Mouse (Mus musculus) NIH3T3 (cell line): ENCODE measurements at regions not wholly inside any gene's neighbourhood (a gene's known extent, or its start where the extent isn't known, plus 50 kb on each side); places are given as distances from the start of the nearest gene placed in this dataset.
A peak's percentile ranks its signal among the peaks of the same experiment; 100 is the strongest.
"Not testable (repeated sequence)": the region's sequence is repeated elsewhere in the genome, so short reads cannot be mapped to it uniquely, and the experiment has no call there.

Experiments
- DNase-seq: peaks from one replicate; pipeline ENCODE4 v3.0.0-alpha.2; 2012; ENCODE audit warnings: low read depth

DNA sequence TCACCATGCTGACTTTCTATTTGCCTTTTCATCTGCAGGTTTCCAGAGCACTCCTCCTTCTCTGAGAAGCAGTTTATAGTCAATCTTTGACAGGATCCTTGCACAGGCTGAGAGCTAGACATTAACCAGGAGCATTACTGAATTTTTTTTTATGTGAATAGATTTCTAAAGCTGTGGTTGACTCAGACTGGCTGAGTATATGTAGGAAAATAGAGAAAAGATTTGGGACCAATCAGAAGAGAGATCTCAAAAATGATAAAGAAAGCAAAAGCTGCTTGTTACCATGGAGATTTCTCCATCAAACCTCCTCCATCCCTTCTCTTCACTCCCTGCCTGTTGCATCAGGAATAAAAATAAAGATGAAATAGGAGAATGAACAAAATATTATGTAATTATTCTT is 731.2 kb upstream of the Ndn start:
- no peak for DNase-seq

DNA sequence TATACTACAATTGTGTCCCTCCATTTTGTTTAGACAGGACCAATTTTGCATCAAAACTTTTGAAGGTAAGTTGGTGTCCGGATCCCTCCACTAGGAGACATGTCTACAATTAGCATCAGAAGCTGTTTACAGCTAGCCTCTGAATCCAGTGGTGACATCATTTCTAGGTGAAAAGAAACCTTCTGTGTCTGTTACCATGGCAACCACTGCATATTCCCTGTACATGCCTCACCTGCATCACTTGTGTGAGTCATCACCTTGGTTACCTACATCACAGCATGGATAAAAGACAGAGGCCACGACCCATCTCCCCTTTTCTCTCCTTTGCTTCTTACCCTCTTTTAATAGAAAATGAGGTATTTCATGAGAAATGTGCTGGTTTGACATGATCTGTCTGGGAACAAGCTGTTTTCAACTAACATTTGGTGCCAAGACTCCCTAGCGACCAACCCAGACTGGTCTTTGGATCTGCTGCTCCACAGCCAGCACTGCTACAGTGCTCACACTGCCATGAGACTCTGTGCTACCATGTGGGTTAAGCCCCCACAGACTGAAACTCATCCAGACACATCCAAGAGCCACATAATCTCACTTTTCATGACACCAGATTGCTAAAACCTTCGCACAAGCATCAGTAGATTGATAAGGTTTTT is 701.4 kb upstream of the Ndn start:
- DNase-seq: no peak

DNA sequence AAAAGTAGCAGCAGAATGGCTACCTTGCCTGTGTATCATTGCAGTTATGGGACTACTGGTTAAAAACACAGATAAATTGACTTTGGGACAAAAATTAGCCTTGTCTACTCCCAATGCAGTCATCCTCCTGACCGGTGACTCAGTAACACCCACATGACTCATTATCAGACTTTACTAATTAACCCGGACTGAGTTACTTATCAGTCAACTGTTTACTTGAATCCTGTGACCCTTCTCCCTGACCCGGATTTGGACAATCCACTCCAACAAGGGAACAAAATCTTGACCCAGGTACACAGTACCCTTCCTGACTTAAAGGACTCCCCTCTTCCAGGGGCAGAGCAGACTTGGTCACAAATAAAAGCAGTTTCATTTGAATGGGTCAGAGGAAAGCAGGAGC is 688.3 kb upstream of the Ndn start:
- DNase-seq: no peak

DNA sequence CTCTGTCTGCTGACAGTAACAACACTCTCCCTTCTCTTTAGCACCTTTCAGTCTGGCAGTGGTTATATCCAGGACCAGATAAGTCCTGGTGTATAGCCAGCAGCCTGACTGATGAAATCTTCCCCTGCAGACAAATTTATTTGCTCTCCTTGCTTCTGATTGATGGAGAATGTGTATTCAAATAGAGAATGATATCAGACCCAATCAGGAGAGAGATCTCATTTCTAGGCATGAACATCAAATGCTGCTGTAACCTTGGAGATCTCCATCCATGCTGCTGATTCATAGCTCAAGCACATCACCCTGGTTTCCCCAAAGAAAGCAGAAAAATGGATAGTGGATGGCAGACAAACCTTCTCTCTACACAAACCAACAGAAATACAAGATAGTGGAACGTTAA is 663.3 kb upstream of the Ndn start:
- no peak for DNase-seq

DNA sequence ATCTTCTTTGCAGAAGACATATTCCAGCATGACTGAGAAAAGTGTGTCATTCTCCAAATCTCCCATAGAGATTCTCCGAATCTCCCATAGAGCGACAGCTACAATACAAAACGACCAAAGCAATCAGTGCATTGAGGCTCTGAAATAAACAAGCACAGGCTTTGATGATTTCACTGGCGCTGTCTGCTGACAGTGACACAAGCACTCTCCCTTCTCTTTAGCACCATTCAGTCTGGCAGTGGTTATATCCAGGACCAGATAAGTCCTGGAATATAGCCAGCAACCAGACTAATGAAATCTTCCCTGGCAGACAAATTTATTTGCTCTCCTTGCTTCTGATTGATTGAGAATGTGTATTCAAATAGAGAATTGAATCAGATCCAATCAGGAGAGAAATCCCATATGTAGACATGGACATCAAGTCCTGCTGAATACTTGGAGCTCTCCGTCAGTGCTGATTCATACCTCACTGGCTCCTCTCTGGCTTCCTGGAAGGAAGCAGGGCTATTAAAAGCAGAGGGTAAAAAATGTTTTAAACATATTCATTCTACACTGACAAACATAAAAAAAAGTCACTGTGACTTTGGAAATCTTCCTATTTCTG is 661.2 kb upstream of the Ndn start:
- DNase-seq: peak; percentile 51

DNA sequence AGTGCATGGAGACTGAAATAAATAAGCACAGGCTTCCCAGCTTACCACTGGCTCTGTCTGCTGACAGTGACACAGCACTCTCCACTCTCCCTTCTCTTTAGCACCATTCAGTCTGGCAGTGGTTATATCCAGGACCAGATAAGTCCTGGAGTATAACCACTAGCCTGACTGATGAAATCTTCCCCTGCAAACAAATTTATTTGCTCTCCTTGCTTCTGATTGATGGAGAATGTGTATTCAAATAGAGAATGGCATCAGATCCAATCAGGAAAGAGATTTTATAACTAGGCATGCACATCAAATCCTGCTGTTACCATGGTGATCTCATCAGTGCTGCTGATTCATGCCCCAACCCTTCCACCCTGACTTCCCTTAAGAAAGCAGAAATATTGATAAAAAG is 620.2 kb upstream of the Ndn start:
- peak; percentile 21 for DNase-seq

DNA sequence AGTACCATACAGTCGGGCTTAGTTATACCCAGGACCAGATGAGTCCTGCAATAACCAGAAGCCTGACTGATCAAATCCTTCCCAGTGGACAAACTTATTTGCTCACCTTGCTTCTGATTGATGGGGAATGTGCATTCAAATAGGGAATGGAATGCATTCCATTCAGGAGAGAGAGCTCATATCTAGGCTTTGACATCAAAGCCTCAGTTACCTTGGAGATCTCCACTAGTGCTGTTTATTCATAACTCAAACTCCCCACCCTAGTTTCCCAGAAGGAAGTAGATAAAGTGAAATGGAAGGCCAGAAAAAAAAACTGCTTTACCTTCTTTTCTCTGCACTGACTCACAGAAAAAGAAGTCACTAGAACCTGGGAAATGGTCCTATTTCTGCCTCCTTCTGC is 608.9 kb upstream of the Ndn start:
- DNase-seq: no peak

DNA sequence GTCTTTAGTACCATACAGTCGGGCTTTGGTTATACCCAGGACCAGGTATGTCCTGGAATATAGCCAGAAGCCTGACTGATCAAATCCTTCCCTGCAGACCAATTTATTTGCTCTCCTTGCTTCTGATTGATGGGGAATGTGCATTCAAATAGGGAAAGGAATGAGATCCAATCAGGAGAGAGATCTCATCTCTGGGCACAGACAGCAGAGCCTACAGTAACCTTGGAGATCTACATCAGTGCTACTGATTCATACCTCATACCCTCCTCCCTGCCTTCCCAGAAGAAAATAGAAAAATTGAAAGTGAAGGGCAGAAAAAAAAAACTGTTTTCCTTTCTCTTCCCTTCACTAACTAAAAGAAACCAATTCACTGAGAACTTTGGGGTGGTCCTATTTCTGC is 607.0 kb upstream of the Ndn start:
- not testable (repeated sequence) for DNase-seq

DNA sequence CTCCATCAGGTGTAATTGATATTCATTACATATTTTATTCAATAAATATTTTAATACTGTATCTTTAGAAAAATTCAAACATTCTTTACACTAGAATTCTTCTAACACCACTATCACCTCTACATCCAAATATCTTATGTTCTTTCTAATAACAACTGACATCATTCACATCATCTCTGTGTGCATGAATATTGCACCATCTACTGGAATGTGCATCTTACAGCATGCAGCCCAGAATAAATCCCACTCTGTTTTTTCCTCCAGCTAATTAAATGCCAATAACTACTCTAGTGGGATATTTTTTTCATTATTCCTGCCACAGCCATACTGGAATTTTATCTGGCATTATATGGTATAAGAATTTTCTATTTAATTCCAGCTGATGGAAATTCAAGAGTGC is 576.5 kb upstream of the Ndn start:
- DNase-seq: peak; percentile 15

DNA sequence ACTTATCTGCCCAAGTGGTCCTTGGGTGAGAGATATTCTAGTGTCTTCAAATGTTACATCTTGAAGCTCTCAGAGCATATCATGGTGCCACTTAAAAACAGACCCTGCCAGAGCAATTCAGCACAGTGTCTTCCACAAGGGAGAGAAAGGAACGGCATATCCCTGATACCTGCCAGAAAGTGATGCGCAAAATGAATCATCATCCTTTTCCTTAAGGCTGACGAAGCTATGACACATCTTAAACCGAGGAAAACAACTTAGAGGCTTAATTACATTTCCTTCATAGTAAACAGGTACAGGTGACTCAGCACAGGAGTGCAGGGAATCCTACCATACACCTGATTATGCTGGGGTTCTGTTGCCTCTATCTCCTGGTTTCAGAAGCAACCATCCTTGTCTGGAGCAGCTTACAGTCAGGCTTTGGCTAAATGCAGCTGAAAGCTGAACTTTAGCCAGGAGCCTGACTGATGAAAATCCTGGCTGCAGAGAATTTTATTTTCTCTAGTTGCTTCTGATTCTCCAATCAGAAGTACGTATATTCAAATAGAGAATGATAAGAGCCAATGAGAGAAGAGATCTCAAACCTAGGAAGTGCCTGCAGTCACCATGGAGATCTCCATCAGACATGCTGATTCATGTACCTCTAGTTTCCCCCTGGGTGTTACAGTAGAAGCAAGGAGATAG is 556.1 kb upstream of the Ndn start:
- DNase-seq: peak; percentile 64

DNA sequence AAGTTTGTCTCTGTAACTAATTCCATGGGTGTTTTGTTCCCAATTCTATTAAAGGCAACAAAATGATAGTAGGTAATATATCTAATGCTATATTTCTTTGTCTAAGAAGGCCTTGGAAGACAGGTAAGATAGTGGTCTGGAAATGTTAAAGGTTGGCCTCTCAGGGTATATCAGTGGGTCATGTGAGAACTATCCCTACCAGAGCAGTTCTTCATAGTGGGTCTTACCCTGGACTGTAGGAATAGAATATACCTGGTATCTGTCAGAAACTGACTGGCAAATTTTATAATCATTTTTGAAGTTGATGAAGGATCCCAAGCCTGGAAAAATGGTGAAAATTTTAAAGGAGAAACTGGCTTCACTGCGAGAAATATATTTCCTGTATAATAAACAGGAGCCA is 509.5 kb upstream of the Ndn start:
- no peak for DNase-seq

DNA sequence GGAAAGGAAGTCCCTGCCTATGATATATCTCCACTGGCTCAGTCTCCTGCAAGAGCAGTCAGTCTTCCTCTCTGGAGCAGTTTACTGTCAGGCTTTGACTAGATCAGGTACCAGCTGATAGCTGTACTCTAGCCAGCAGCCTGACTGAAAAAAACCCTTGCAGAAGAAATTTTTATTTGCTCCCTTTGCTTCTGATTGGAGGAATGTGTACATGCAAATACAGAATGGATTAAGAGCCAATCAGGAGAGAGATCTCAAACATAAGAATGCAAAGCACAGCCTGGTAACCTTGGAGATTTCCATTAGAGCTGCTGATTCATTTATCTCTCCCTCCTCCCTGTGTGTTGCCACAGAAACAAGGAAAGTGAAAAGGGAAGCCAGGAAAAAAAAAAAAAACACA is 509.1 kb upstream of the Ndn start:
- DNase-seq: peak; percentile 48

DNA sequence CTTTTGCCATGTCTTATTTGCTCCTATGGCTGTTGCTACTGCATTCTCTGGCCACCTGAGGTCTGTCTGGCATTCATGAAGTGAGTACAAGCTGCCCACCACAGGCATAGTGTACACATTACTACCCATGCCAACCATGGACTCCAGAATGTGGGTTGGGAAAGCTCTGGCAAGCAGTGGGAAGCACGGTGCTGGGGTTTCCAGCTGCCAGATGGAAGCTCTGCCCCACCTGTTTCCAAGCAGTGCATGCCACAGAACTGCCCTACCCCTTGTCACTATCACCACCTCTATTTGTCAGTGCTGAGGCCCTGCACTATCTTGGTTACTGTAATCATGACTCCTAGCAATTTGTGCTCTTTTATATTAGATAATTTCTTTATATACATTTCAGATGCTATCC is 494.4 kb upstream of the Ndn start:
- no peak for DNase-seq

DNA sequence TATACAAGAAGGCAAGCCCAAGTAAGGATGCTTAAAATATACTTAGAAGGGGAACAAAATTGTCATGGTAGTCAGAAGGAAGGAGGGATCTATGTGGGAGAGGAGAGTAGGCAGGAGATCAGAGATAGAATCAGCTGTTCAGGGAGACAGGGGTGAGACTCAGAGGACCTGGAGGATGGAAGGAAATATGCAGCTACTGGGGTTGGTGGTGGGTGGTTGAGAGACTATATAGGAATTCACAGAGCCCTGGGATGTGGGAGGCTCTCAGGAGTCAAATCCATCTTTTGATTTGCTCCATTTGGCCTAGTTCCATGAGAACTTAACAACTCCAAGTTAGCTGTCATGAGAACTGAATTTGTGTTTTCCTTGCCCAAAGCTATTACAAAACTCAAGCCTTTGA is 481.9 kb upstream of the Ndn start:
- DNase-seq: no peak

DNA sequence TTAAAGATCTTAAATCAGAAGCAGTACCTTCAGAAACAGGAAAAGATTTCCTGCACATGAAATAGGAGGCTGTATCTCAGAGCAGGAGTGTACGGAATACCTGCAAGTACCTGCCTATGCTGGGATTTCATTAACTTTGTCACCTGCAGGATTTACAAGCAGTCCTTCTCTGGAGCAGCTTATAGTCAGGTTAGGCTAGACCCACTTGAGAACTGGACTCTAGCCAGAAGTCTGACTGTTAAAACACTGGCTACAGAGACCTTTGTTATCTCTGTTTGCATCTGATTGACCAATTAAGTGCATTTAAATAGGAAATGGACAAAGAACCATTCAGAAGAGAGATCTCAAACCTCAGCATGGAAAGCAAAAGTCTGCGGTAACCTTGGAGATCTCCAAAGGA is 480.0 kb upstream of the Ndn start:
- DNase-seq: no peak

DNA sequence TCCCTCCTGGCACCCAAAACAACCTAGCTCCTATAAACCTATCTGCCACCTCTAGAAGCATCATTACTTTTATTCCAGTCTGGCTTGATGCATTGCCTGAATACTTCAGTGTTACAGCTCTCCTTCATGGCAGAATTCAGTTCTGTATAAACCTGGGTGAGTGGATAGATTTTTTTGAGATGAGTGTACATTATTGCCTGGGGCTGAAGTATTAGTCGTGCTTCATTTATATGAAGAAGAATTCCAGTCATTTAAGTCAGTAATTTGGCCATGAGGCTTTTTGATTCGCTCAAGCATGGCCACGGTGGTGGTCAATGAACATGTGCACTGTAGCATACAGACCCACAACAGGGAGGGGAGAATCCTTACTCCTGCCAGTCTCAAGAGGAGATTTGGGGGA is 470.1 kb upstream of the Ndn start:
- DNase-seq: peak; percentile 7

DNA sequence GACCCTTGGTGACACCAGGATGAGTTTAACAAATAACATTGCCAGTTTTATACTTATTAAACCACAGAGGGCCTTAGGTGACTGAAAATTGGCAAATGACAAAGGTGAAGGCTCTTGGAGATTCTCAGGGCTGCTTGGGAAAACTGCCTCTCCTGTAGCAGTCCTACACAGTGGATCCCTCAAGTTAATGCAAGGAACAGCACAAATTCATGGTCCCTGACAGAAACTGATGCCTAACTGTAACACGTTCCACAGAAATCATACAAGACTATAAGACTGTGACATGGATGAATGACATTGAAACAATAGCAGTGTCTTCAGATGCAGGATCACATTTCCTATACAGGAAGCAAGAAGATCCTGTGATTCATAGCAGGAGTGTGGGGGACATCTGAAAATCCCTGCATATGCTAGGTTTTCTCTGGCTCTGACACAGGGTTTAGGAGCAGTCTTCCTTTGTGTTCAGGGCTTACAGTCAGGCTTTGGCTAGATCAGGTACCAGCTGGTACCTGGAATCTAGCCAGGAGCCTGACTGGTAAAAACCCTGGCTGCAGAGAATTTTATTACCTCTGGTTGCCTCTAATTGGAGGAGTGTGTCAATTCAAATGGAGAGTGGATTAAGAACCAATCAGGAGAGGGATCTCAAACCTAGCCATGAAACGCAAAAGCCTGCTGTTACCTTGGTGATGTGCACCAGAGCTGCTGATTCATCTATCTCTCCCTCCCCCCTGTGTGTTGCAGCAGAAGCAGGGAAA is 468.9 kb upstream of the Ndn start:
- peak; percentile 54 for DNase-seq

DNA sequence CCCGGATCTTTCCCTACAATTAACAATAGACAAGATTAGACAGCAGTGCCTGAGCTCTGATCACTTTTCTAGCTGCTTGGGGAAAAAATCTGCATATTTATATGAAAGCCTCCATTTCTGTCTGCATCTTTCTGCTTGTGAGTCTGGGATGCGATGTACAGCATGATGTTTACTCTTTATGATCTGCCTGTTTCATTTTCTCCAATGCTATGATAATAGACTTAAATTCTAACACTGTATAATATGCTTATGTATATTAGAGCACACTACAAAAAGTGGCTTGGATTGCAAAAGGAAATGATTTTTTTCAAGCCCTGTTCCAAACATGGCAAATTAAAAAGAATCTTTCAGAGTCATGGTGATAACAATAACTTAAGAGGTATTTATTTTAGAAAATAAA is 468.3 kb upstream of the Ndn start:
- DNase-seq: no peak

DNA sequence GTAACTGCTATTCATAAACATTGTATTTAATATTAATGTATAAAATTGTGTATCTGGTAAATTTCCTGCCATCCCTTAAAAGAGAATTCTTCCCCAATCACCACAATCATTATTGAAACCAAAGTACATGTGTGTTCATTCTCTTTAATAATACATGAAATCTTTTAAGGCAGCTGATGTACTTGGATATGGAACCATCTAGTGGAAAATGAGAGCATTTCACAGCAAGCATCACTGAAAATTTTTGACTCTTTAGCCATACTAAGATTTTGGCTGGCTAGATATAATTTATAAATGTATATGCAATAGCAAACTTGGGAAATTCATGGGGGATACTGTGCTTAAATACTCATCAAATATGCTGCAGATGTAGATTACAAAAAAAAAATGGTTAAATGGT is 467.8 kb upstream of the Ndn start:
- peak; percentile 11 for DNase-seq
